Mouse (Mus musculus): ENCODE data around the gene Ppfibp1. TPM values are rescaled to one million over a fixed set of nuclear protein-coding genes. Genes with fewer than 3 reads are reported as not detected.

Gene Ppfibp1
- total and polyA plus RNA-seq, 3 experiments, result 23.4 to 28.2 (median 28.2) TPM

DNA sequence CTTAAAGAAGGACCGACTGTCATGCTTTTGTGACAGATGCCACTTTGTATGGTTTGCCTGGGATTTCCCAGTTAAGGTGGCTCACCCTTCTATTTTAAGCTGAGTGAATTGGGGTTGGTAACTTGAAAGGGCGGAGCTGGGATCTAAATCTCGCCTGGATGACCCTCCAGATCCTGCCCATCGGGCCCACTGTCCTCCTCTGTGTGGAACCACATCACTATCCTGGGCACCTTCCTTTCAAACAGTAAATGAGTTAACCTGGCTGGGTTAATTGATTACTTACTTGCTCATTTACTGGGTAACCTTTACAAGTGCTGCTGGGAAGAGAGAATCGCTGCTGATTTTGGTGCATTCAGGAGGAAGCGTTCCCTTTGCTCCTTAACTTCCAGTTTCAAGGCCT lies 30.1 kb downstream of the Ppfibp1 start:
- dilution Hi-C loops (cut with MboI; ENCODE audit: extremely low pct_ligation_motif_present, extremely low pct_unique_long_range_greater_than_20kb, low sequenced_read_pairs) (no loop called here), in situ Hi-C loops (cut with MboI; ENCODE audit: low pct_ligation_motif_present, low pct_unique_long_range_greater_than_20kb, low sequenced_read_pairs) (no loop called here)
- no peak for DNase-seq (ENCODE audit: extremely low read depth)
- peaks cover 0 to 6% of the 10 kb centered on the region in 2 experiments; a peak in 1 of 4 replicates for H3K4me1 ChIP-seq (ENCODE audit: control insufficient read depth in 1 of 2, insufficient read depth in 2 of 2)
- peaks cover 0 to 5% of the 10 kb centered on the region in 2 experiments for H3K36me3 ChIP-seq (replicated peaks in 1 of 2; ENCODE audit: control insufficient read depth in 1 of 2, insufficient read depth in 1 of 2, low read length in 1 of 2)
- H3K4me3 ChIP-seq (replicated peaks in 1 of 3; ENCODE audit: low read depth in 2 of 3, low read length in 2 of 3, poor library complexity in 1 of 3), result no peak overlapping the region
- no peaks in the 10 kb centered on the region for H3K9me3 ChIP-seq (replicated peaks; ENCODE audit: low read length)
- no peaks in the 10 kb centered on the region for H3K27me3 ChIP-seq (replicated peaks)
- H3K27ac ChIP-seq (ENCODE audit: insufficient read depth, low read depth), result no peak overlapping the region
- no peak overlapping the region for H3K4me2 ChIP-seq (ENCODE audit: insufficient read depth, low read depth, poor library complexity, severe bottlenecking)
- no peaks in the 10 kb centered on the region for H3K79me2 ChIP-seq (replicated peaks; ENCODE audit: control insufficient read depth, extremely low read depth, insufficient read depth, poor library complexity, severe bottlenecking)
- H3K9ac ChIP-seq (ENCODE audit: insufficient read depth, low read depth), result no peak overlapping the region
- no peak for TF ChIP-seq TBP (conservative IDR thresholded peaks at IDR 0.05; ENCODE audit: low read depth, low read length)
- no peak for TF ChIP-seq BHLHE40 (IDR thresholded peaks at IDR 0.05; ENCODE audit: low read depth, low read length)
- no peak for TF ChIP-seq EP300 (IDR thresholded peaks at IDR 0.05; ENCODE audit: low read length)
- TF ChIP-seq MYC (IDR thresholded peaks at IDR 0.05; ENCODE audit: low read depth, low read length), result no peak
- TF ChIP-seq CTCF (conservative IDR thresholded peaks at IDR 0.05 in 1 of 2, IDR thresholded peaks at IDR 0.05 in 1 of 2; ENCODE audit: low read depth in 2 of 2, low read length in 2 of 2), result no peak
- no peak for TF ChIP-seq CHD1 (IDR thresholded peaks at IDR 0.05; ENCODE audit: low read depth, low read length)
- no peak for TF ChIP-seq ZC3H11A (IDR thresholded peaks at IDR 0.05; ENCODE audit: low read depth, low read length)
- TF ChIP-seq PAX5 (IDR thresholded peaks at IDR 0.05; ENCODE audit: low read length), result no peak
- no peak for TF ChIP-seq USF2 (conservative IDR thresholded peaks at IDR 0.05; ENCODE audit: low read depth, low read length)
- no peak for TF ChIP-seq HCFC1 (IDR thresholded peaks at IDR 0.05; ENCODE audit: low read depth, low read length)
- no peak for TF ChIP-seq NRF1 (IDR thresholded peaks at IDR 0.05; ENCODE audit: low read depth, low read length)
- no peak for TF ChIP-seq ZNF384 (IDR thresholded peaks at IDR 0.05; ENCODE audit: low read depth, low read length)
- no peak for TF ChIP-seq POLR2A (IDR thresholded peaks at IDR 0.05; ENCODE audit: low read depth, low read length)
- no peak for TF ChIP-seq GABPA (IDR thresholded peaks at IDR 0.05; ENCODE audit: insufficient replicate concordance, low read depth, low read length)
- TF ChIP-seq MEF2A (IDR thresholded peaks at IDR 0.05; ENCODE audit: borderline replicate concordance, low read depth, low read length), result no peak
- no peak for TF ChIP-seq UBTF (IDR thresholded peaks at IDR 0.05; ENCODE audit: low read depth, low read length)
- no peak for TF ChIP-seq MAZ (IDR thresholded peaks at IDR 0.05; ENCODE audit: low read depth, low read length)
- TF ChIP-seq ELF1 (IDR thresholded peaks at IDR 0.05; ENCODE audit: low read depth, low read length), result no peak
- no peak for TF ChIP-seq TCF12 (IDR thresholded peaks at IDR 0.05; ENCODE audit: low read depth, low read length)

DNA sequence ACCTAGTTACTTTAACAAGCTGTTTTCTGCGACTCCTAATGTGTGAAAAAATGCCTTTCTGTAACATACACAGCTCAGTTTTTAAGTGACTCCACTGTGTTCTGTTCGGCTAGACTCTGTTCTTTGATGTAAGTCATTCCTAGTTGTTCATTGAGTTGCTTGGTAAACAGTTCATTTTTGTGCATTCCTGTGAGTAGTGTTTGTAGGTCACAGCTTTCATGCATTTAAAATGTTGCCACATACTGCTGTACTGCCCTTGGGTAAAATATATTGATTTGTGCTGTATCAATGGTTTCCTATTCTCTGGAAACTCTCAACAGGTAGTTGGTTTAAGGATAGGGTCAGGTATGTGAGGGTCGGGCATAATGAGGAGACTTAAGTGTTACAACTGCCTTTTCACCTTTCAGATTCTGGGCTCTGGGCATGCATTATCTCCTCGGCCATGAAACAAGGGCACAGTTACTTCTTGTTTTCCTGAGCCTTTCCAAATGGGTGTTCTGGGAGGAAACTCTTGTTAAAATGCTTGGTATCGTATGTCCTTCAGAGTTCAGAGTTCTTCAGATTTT lies 38.2 kb downstream of the Ppfibp1 start:
- Histone ChIP-seq H3K9ac (ENCODE audit: insufficient read depth, low read depth) (no peak overlapping the region), H3K4me1 (ENCODE audit: control insufficient read depth in 1 of 2, insufficient read depth in 2 of 2) (peaks cover 0 to 4% of the 10 kb centered on the region in 2 experiments; a peak in 1 of 4 replicates), H3K4me2 (ENCODE audit: insufficient read depth, low read depth, poor library complexity, severe bottlenecking) (no peak overlapping the region), H3K27me3 (replicated peaks) (no peaks in the 10 kb centered on the region), H3K4me3 (replicated peaks in 1 of 3; ENCODE audit: low read depth in 2 of 3, low read length in 2 of 3, poor library complexity in 1 of 3) (no peak overlapping the region), H3K79me2 (replicated peaks; ENCODE audit: control insufficient read depth, extremely low read depth, insufficient read depth, poor library complexity, severe bottlenecking) (no peaks in the 10 kb centered on the region), H3K27ac (ENCODE audit: insufficient read depth, low read depth) (no peak overlapping the region), H3K36me3 (replicated peaks in 1 of 2; ENCODE audit: control insufficient read depth in 1 of 2, insufficient read depth in 1 of 2, low read length in 1 of 2) (peaks cover 0 to 5% of the 10 kb centered on the region in 2 experiments), H3K9me3 (replicated peaks; ENCODE audit: low read length) (no peaks in the 10 kb centered on the region)
- no peak for TF ChIP-seq ELF1 (IDR thresholded peaks at IDR 0.05; ENCODE audit: low read depth, low read length)
- no peak for TF ChIP-seq SIN3A (IDR thresholded peaks at IDR 0.05; ENCODE audit: low read length)
- no peak for TF ChIP-seq RAD21 (IDR thresholded peaks at IDR 0.05; ENCODE audit: low read depth, low read length)
- TF ChIP-seq ZMIZ1 (IDR thresholded peaks at IDR 0.05; ENCODE audit: low read depth, low read length), result no peak
- TF ChIP-seq IRF4 (IDR thresholded peaks at IDR 0.05; ENCODE audit: low read depth, low read length), result no peak
- TF ChIP-seq MEF2A (IDR thresholded peaks at IDR 0.05; ENCODE audit: borderline replicate concordance, low read depth, low read length), result no peak
- TF ChIP-seq SMC3 (IDR thresholded peaks at IDR 0.05; ENCODE audit: low read depth, low read length), result no peak
- TF ChIP-seq TCF12 (IDR thresholded peaks at IDR 0.05; ENCODE audit: low read depth, low read length), result no peak
- DNase-seq (ENCODE audit: extremely low read depth), result no peak
- dilution Hi-C loops (cut with MboI; ENCODE audit: extremely low pct_ligation_motif_present, extremely low pct_unique_long_range_greater_than_20kb, low sequenced_read_pairs), result no loop called here
- in situ Hi-C loops (cut with MboI; ENCODE audit: low pct_ligation_motif_present, low pct_unique_long_range_greater_than_20kb, low sequenced_read_pairs), result no loop called here
